Mouse (Mus musculus): ENCODE results near the gene Bcl2l15. TPM values are rescaled to one million over a fixed set of nuclear protein-coding genes. Genes with fewer than 3 reads are reported as not detected.

Gene Bcl2l15
- polyA plus RNA-seq, 1 experiment from 2014 or later, result 0.43 TPM

DNA sequence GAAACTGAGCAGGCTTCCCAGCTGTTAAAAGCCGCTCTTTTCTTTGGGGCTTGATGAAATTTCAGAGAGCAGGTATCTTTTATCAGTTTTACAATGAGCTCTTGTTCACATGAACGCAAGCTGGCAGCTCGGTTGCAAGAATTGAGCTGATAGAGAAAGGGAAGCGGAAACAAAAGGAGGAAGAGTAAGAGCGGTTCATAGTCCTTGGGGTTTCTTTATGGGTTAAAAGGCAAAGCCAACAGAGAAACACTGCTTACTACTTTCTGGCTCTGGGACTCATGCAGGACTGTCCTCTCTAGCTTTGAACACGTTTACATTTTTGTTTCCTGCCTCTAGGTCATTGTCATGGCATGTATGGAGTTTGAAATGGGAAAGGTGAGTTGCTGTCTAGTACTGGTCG, 41.9 kb downstream of the Bcl2l15 start:
- H3K4me2 ChIP-seq (ENCODE audit: low read depth, low read length), result no peak overlapping the region
- no peak overlapping the region for H3K27ac ChIP-seq (ENCODE audit: low read length)
- WGBS, result 54% methylated on average over 7 of the region's 7 CpGs
- H3K9ac ChIP-seq (ENCODE audit: low read length), result no peak overlapping the region
- no peaks in the 10 kb centered on the region for H3K27me3 ChIP-seq (ENCODE audit: control insufficient read depth, insufficient read depth, low read length)
- no peak overlapping the region for H3K4me3 ChIP-seq (ENCODE audit: low read length)
- no peak for ATAC-seq (replicated peaks; ENCODE audit: extremely low read depth, insufficient read depth, low FRiP score)
- H3K9me3 ChIP-seq (replicated peaks; ENCODE audit: control insufficient read depth, low read length), result no peaks in the 10 kb centered on the region
- no peaks in the 10 kb centered on the region for H3K4me1 ChIP-seq (ENCODE audit: control insufficient read depth, insufficient read depth, low read length)
- H3K36me3 ChIP-seq (ENCODE audit: control insufficient read depth, insufficient read depth), result no peaks in the 10 kb centered on the region

DNA sequence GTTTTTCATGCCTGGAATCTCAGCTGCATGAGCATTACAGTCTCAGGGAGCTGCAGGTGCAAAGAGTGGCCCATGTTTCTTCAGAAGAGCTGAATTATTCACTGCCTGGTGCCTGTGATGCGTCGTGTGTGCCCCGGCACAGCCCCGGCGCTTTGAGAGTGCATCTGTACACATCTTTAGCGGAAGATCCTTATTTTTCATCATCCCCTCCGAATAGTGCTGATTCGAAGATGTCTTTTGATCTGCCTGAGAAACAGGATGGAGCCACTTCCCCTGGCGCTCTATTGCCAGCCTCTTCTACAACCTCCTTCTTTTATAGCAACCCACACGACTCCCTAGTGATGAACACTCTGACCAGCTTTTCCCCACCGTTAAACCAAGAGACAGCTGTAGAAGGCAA, 53.5 kb downstream of the Bcl2l15 start:
- ATAC-seq (replicated peaks; ENCODE audit: extremely low read depth, insufficient read depth, low FRiP score), result no peak
- no peaks in the 10 kb centered on the region for H3K36me3 ChIP-seq (ENCODE audit: control insufficient read depth, insufficient read depth)
- WGBS, result 71% methylated on average over 11 of the region's 11 CpGs
- no peaks in the 10 kb centered on the region for H3K9me3 ChIP-seq (replicated peaks; ENCODE audit: control insufficient read depth, low read length)
- no peak overlapping the region for H3K27ac ChIP-seq (ENCODE audit: low read length)
- H3K4me2 ChIP-seq (ENCODE audit: low read depth, low read length), result no peak overlapping the region
- peaks cover 2% of the 10 kb centered on the region; the same call in 1 of the 2 replicates for H3K4me1 ChIP-seq (ENCODE audit: control insufficient read depth, insufficient read depth, low read length)
- H3K27me3 ChIP-seq (ENCODE audit: control insufficient read depth, insufficient read depth, low read length), result no peaks in the 10 kb centered on the region
- H3K9ac ChIP-seq (ENCODE audit: low read length), result no peak overlapping the region
- no peak overlapping the region for H3K4me3 ChIP-seq (ENCODE audit: low read length)

DNA sequence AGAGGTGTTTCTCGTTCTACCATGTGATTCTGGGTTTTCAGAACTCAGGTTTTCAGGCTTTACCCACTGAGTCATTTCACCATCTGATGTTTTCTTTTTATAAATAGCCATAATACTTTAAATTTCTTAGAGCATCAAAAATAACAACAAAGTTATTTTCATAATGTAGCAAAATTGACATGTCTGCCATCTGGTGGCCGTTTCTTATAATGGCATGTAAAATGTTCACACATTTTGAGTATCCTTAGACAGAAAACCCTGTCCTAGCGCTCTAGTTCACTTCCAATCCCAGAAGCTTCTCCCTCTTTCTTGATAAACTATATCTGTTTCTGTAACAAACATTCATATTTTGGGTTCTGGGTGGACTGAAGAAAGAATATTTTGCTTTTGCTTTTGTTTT, 55.2 kb downstream of the Bcl2l15 start:
- no peak for ATAC-seq (replicated peaks; ENCODE audit: extremely low read depth, insufficient read depth, low FRiP score)
- Histone ChIP-seq H3K27ac (ENCODE audit: low read length) (no peak overlapping the region), H3K9ac (ENCODE audit: low read length) (no peak overlapping the region), H3K4me1 (ENCODE audit: control insufficient read depth, insufficient read depth, low read length) (no peaks in the 10 kb centered on the region), H3K27me3 (ENCODE audit: control insufficient read depth, insufficient read depth, low read length) (no peaks in the 10 kb centered on the region), H3K4me2 (ENCODE audit: low read depth, low read length) (no peak overlapping the region), H3K9me3 (replicated peaks; ENCODE audit: control insufficient read depth, low read length) (no peaks in the 10 kb centered on the region), H3K4me3 (ENCODE audit: low read length) (no peak overlapping the region), H3K36me3 (ENCODE audit: control insufficient read depth, insufficient read depth) (no peaks in the 10 kb centered on the region)
- WGBS, result 26% methylated on average over 3 of the region's 3 CpGs

DNA sequence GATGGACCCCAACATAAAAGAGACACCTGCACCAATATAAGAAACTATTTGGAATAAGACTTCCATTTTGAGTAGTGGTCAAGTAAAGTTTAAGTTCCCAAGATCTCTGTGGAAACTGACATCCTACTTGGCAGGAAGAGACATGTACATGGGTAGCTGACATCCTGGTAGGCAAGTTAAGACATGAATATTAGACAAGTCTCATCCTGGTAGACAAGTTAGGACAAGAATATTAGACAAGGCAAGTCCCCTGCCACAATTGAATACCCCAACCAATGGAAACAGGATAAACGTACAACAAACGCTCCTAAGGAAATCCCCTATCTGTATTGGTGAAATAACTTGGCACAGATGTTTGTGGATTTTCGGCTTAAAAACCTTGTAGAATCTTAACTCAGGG, 61.0 kb downstream of the Bcl2l15 start:
- H3K4me3 ChIP-seq (ENCODE audit: low read length), result no peak overlapping the region
- no peak overlapping the region for H3K4me2 ChIP-seq (ENCODE audit: low read depth, low read length)
- H3K27me3 ChIP-seq (ENCODE audit: control insufficient read depth, insufficient read depth, low read length), result no peaks in the 10 kb centered on the region
- no peaks in the 10 kb centered on the region for H3K36me3 ChIP-seq (ENCODE audit: control insufficient read depth, insufficient read depth)
- 71% methylated on average over 3 of the region's 3 CpGs for WGBS
- H3K9me3 ChIP-seq (replicated peaks; ENCODE audit: control insufficient read depth, low read length), result no peaks in the 10 kb centered on the region
- no peaks in the 10 kb centered on the region for H3K4me1 ChIP-seq (ENCODE audit: control insufficient read depth, insufficient read depth, low read length)
- no peak overlapping the region for H3K9ac ChIP-seq (ENCODE audit: low read length)
- ATAC-seq (replicated peaks; ENCODE audit: extremely low read depth, insufficient read depth, low FRiP score), result no peak
- H3K27ac ChIP-seq (ENCODE audit: low read length), result no peak overlapping the region

Other genes starting within 250 kb of the Bcl2l15 start
- 0.09 and 0.77 TPM in 2 replicates for gene Atg4a-ps, start 186.5 kb upstream of the Bcl2l15 start, polyA plus RNA-seq (2015; fragmentation: Nextera tagmentation; extraction: Ambion mirVana)
- gene Olfml3, start 94.6 kb upstream of the Bcl2l15 start, polyA plus RNA-seq (2015; fragmentation: Nextera tagmentation; extraction: Ambion mirVana), result 18.4 and 22.1 TPM in 2 replicates
- gene Gm10964, start 93.2 kb upstream of the Bcl2l15 start, polyA plus RNA-seq (2015; fragmentation: Nextera tagmentation; extraction: Ambion mirVana), result not detected in 2 replicates
- 10.8 and 11.6 TPM in 2 replicates for gene Hipk1, start 41.0 kb upstream of the Bcl2l15 start, polyA plus RNA-seq (2015; fragmentation: Nextera tagmentation; extraction: Ambion mirVana)
- gene Dclre1b, start 23.2 kb upstream of the Bcl2l15 start, polyA plus RNA-seq (2015; fragmentation: Nextera tagmentation; extraction: Ambion mirVana), result 17.1 and 18.7 TPM in 2 replicates
- gene Ap4b1, start 23.1 kb upstream of the Bcl2l15 start, polyA plus RNA-seq (2015; fragmentation: Nextera tagmentation; extraction: Ambion mirVana), result 16.2 and 17.2 TPM in 2 replicates
- gene Gm43064, start 23.0 kb upstream of the Bcl2l15 start, polyA plus RNA-seq (2015; fragmentation: Nextera tagmentation; extraction: Ambion mirVana), result 0.30 and 0.32 TPM in 2 replicates
- gene Ptpn22, start 27.2 kb downstream of the Bcl2l15 start, polyA plus RNA-seq (2015; fragmentation: Nextera tagmentation; extraction: Ambion mirVana), result 3.3 and 6.7 TPM in 2 replicates
- gene Rsbn1, start 81.5 kb downstream of the Bcl2l15 start, polyA plus RNA-seq (2015; fragmentation: Nextera tagmentation; extraction: Ambion mirVana), result 5.6 and 5.8 TPM in 2 replicates
- 14.7 and 15.3 TPM in 2 replicates for gene Phtf1, start 135.5 kb downstream of the Bcl2l15 start, polyA plus RNA-seq (2015; fragmentation: Nextera tagmentation; extraction: Ambion mirVana)